26 mouse cellular contexts compared by ENCODE assay signal in genomic region chr6:127676866-127677265, GRCm38 (mm10).
A peak's percentile ranks its signal among the peaks of the same experiment; 100 is the strongest.
DNase-seq lines count a peak whose midpoint lies in the region; ATAC-seq and TF ChIP-seq lines count a peak whose summit lies in the region.
"Had no signal": no experiment of that assay in that cellular context is flagged by ENCODE, and none has a peak within 500 bp of the region (broad histone marks: within the 10 kb centered on the region; RNA-seq: fewer than 3 reads in every experiment).

No protein-coding gene starts in this region.

- H3K36me3 ChIP-seq in hindbrain, embryonic 11.5 days (ENCODE audit: control insufficient read depth, insufficient read depth, low read length): no peaks in the 10 kb centered on the region
- H3K36me3 ChIP-seq in hindbrain, embryonic 14.5 days (replicated peaks; ENCODE audit: control insufficient read depth, insufficient read depth): no peaks in the 10 kb centered on the region
- no peaks in the 10 kb centered on the region for H3K36me3 ChIP-seq in neural tube, embryonic 13.5 days
- H3K36me3 ChIP-seq: embryonic facial prominence, embryonic 10.5 days; forebrain, embryonic 15.5 days; limb, embryonic 13.5 days; liver, embryonic 13.5 days had no signal

- H3K4me2 ChIP-seq in hindbrain, embryonic 11.5 days (replicated peaks; ENCODE audit: low read depth, low read length): no peak overlapping the region
- no peak overlapping the region for H3K4me2 ChIP-seq in hindbrain, embryonic 14.5 days (replicated peaks)
- no peak overlapping the region for H3K4me2 ChIP-seq in neural tube, embryonic 13.5 days
- H3K4me2 ChIP-seq: forebrain, embryonic 15.5 days; heart, embryonic 11.5 days; limb, embryonic 13.5 days; liver, embryonic 13.5 days had no signal

- H3K4me1 ChIP-seq in hindbrain, embryonic 11.5 days (replicated peaks; ENCODE audit: control insufficient read depth, insufficient read depth, low read length): no peaks in the 10 kb centered on the region
- 0 out of 2 replicates have a peak, but pooled peaks cover 4% of the 10 kb centered on the region for H3K4me1 ChIP-seq in hindbrain, embryonic 14.5 days (replicated peaks; ENCODE audit: control insufficient read depth, insufficient read depth, low read length)
- H3K4me1 ChIP-seq in neural tube, embryonic 13.5 days (replicated peaks): peaks cover 19% of the 10 kb centered on the region
- H3K4me1 ChIP-seq: embryonic facial prominence, embryonic 10.5 days; forebrain, embryonic 15.5 days; limb, embryonic 13.5 days; liver, embryonic 13.5 days had no signal

- no peak overlapping the region for H3K9ac ChIP-seq in hindbrain, embryonic 11.5 days (ENCODE audit: low read depth, low read length)
- no peak overlapping the region for H3K9ac ChIP-seq in hindbrain, embryonic 14.5 days
- no peak overlapping the region for H3K9ac ChIP-seq in neural tube, embryonic 13.5 days
- H3K9ac ChIP-seq: forebrain, embryonic 15.5 days; limb, embryonic 13.5 days; liver, embryonic 13.5 days had no signal

- no peaks in the 10 kb centered on the region for H3K27me3 ChIP-seq in hindbrain, embryonic 11.5 days (ENCODE audit: control insufficient read depth, insufficient read depth, low read length)
- no peaks in the 10 kb centered on the region for H3K27me3 ChIP-seq in hindbrain, embryonic 14.5 days (ENCODE audit: control insufficient read depth, insufficient read depth, low read length)
- H3K27me3 ChIP-seq in neural tube, embryonic 13.5 days: no peaks in the 10 kb centered on the region
- H3K27me3 ChIP-seq: forebrain, embryonic 15.5 days; liver, embryonic 13.5 days had no signal

- no peak overlapping the region for H3K4me3 ChIP-seq in gastrocnemius, adult 2 months
- no peak overlapping the region for H3K4me3 ChIP-seq in hindbrain, embryonic 11.5 days (ENCODE audit: low read depth, low read length)
- no peak overlapping the region for H3K4me3 ChIP-seq in hindbrain, embryonic 14.5 days (replicated peaks; ENCODE audit: low read length)
- no peak overlapping the region for H3K4me3 ChIP-seq in neural tube, embryonic 13.5 days
- H3K4me3 ChIP-seq: embryonic facial prominence, embryonic 10.5 days; forebrain, embryonic 15.5 days; layer of hippocampus, adult 2 months; limb, embryonic 13.5 days; liver, embryonic 13.5 days; myocyte had no signal

- H3K9me3 ChIP-seq in hindbrain, embryonic 11.5 days (ENCODE audit: control insufficient read depth, low read length): no peaks in the 10 kb centered on the region
- no peaks in the 10 kb centered on the region for H3K9me3 ChIP-seq in hindbrain, embryonic 14.5 days (ENCODE audit: control insufficient read depth, low read length)
- no peaks in the 10 kb centered on the region for H3K9me3 ChIP-seq in neural tube, embryonic 13.5 days
- H3K9me3 ChIP-seq: embryonic facial prominence, embryonic 10.5 days; forebrain, embryonic 15.5 days; limb, embryonic 13.5 days; liver, embryonic 13.5 days had no signal

- no peak overlapping the region for H3K27ac ChIP-seq in gastrocnemius, adult 2 months
- H3K27ac ChIP-seq in hindbrain, embryonic 11.5 days (ENCODE audit: low read depth, low read length): 0 out of 2 replicates have a peak overlapping the region, but pooled peaks have one; percentile 27
- 0 out of 2 replicates have a peak overlapping the region, but pooled peaks have one; percentile 1 for H3K27ac ChIP-seq in hindbrain, embryonic 14.5 days
- H3K27ac ChIP-seq in neural tube, embryonic 13.5 days (replicated peaks): peak overlapping the region; percentile 78
- H3K27ac ChIP-seq: embryonic facial prominence, embryonic 10.5 days; forebrain, embryonic 15.5 days; layer of hippocampus, adult 2 months; limb, embryonic 13.5 days; liver, embryonic 13.5 days had no signal

- TF ChIP-seq CTCF in gastrocnemius, adult 2 months (IDR thresholded peaks at IDR 0.05): no peak

- WGBS in hindbrain, embryonic 11.5 days: 48% methylated on average over 11 of the region's 11 CpGs
- WGBS in hindbrain, embryonic 14.5 days: 39% methylated on average over 11 of the region's 11 CpGs
- 34% methylated on average over 11 of the region's 11 CpGs for WGBS in neural tube, embryonic 13.5 days

- ATAC-seq in hindbrain, embryonic 11.5 days (ENCODE audit: low FRiP score): peak; percentile 66; the same call in 1 of the 2 replicates
- ATAC-seq in hindbrain, embryonic 14.5 days (ENCODE audit: low FRiP score): peak; percentile 49; the same call in 1 of the 2 replicates
- peak; percentile 77 for ATAC-seq in neural tube, embryonic 13.5 days (ENCODE audit: low read depth)
- no peak for ATAC-seq in CD4-positive, CD25-positive, alpha-beta regulatory T cell, adult 4 months
- ATAC-seq: forebrain, embryonic 15.5 days; intestine, postnatal 0 days had no signal

- intact Hi-C loops in gastrocnemius, postnatal 14 days (cut with DNase I; ENCODE audit: low total_unique reads): no loop called here
- intact Hi-C loops in gastrocnemius, adult 2 months (cut with DNase I): no loop called here

- peak; percentile 58 for DNase-seq in gastrocnemius, postnatal 14 days
- DNase-seq in gastrocnemius, adult 2 months: no peak
- peak; percentile 41 for DNase-seq in hindbrain, embryonic 11.5 days (ENCODE audit: low spot score)
- DNase-seq in hindbrain, embryonic 14.5 days (ENCODE audit: low spot score): no peak
- DNase-seq in spleen, adult 18-20 months: no peak
- no peak for DNase-seq in spleen, adult 12 weeks (ENCODE audit: low spot score)
- DNase-seq: adrenal gland, postnatal 14 days; B cell, adult 2 months; cerebellum, adult 8-10 months; heart, adult 11 months; kidney, postnatal 25 days; layer of hippocampus, postnatal 36 days; liver, embryonic 13.5 days; lung, adult 2 months; midbrain, embryonic 14.5 days; right cerebral cortex, adult 18-20 months; right cerebral cortex, postnatal 4 days had no signal

Comparison
In these comparisons a context has a peak if more than half of its experiments do, and no peak if none do; other contexts are left out.
1. DNase-seq: peak in gastrocnemius, postnatal 14 days (single experiment) and hindbrain, embryonic 11.5 days (single experiment); none in gastrocnemius, adult 2 months (single experiment), hindbrain, embryonic 14.5 days (single experiment), spleen, adult 18-20 months (0 of 2) and spleen, adult 12 weeks (single experiment).